Mouse (Mus musculus) kidney, postnatal 0 days (tissue): Measurements from ENCODE around the gene Ccdc126. TPM values are rescaled to one million over a fixed set of nuclear protein-coding genes. Genes with fewer than 3 reads are reported as not detected.

ENCODE experiments used
- ATAC-seq: fragments of 200-750 bp; cut with Nextera tagmentation; replicated peaks from 2 replicates; pipeline ENCODE4 v1.8.0; 2017; ENCODE audit warnings: low read depth, moderate number of reproducible peaks, moderate TSS enrichment, moderate library complexity; ENCODE audit not compliant: low FRiP score
- DNase-seq: peaks from one replicate; pipeline ENCODE4 v3.0.0-alpha.2; 2016; ENCODE audit warnings: low spot score
- H3K27ac ChIP-seq: fragments of 300-500 bp; sonication (generic); 2 replicates; pipeline ENCODE4 v1.5.1; 2014; ENCODE audit warnings: mild to moderate bottlenecking
- H3K27me3 ChIP-seq: fragments of 300-500 bp; sonication (generic); 2 replicates; pipeline ENCODE4 v1.6.1; 2014; ENCODE audit warnings: low read length, mixed read lengths; ENCODE audit not compliant: insufficient read depth
- H3K36me3 ChIP-seq: fragments of 300-500 bp; sonication (generic); 2 replicates; pipeline ENCODE4 v1.6.1; 2014; ENCODE audit warnings: low read length, mixed read lengths; ENCODE audit not compliant: insufficient read depth
- H3K4me1 ChIP-seq: fragments of 300-500 bp; sonication (generic); replicated peaks from 2 replicates; pipeline ENCODE4 v1.6.1; 2014; ENCODE audit warnings: antibody characterized with exemption, low read length, mixed read lengths; ENCODE audit not compliant: insufficient read depth
- H3K4me2 ChIP-seq: fragments of 300-500 bp; sonication (generic); 2 replicates; pipeline ENCODE4 v1.6.1; 2014; ENCODE audit warnings: mild to moderate bottlenecking, low read length, moderate library complexity, mixed read lengths
- H3K4me3 ChIP-seq: fragments of 300-500 bp; sonication (generic); replicated peaks from 2 replicates; pipeline ENCODE4 v1.5.1; 2014; ENCODE audit warnings: low read depth, low read length
- H3K9ac ChIP-seq: fragments of 300-500 bp; sonication (generic); 2 replicates; pipeline ENCODE4 v1.6.1; 2014; ENCODE audit warnings: low read depth, low read length
- H3K9me3 ChIP-seq: fragments of 300-500 bp; sonication (generic); replicated peaks from 2 replicates; pipeline ENCODE4 v1.6.1; 2016; ENCODE audit warnings: low read length, inconsistent platforms, mixed read lengths
- CTCF ChIP-seq: IDR thresholded peaks from 2 replicates; pipeline ENCODE4 v1.5.1; 2016; ENCODE audit warnings: antibody characterized with exemption, low read depth, mild to moderate bottlenecking, moderate library complexity
- WGBS: fragments of 180-500 bp; shearing (Covaris S2); extraction: QIAGEN DNeasy Blood & Tissue Kit; methylation state at CpG from one replicate; pipeline ENCODE4 v1.1.7; 2014; 5-methylcytosine and 5-hydroxymethylcytosine counted together
- polyA plus RNA-seq: library from polyadenylated mRNA; unstranded; fragments of >200 nt; fragmentation: Nextera tagmentation; extraction: Ambion mirVana; gene quantifications from 2 replicates; pipeline ENCODE4 v1.2.1, GENCODE M21; 2015

Ccdc126 gene
- polyA plus RNA-seq, 1 experiment from 2014 or later, result 16.4 TPM

- Histone ChIP-seq H3K27me3 (no peaks in the 10 kb centered on the region), H3K9ac (no peak overlapping the region), H3K27ac (no peak overlapping the region), H3K9me3 (no peaks in the 10 kb centered on the region), H3K4me1 (0 out of 2 replicates have a peak, but pooled peaks cover 2% of the 10 kb centered on the region), H3K4me2 (no peak overlapping the region), H3K36me3 (no peaks in the 10 kb centered on the region), H3K4me3 (no peak overlapping the region)
- ATAC-seq, result no peak
- no peak for TF ChIP-seq CTCF
- DNase-seq, result no peak
- 30% methylated on average over 6 of the region's 6 CpGs for WGBS
Measured at GRCm38 (mm10) chr6:49339145-49339544, 20.1 kb downstream of the Ccdc126 start.

- DNase-seq (no peak), ATAC-seq (no peak)
- Histone ChIP-seq H3K36me3 (no peaks in the 10 kb centered on the region), H3K27ac (no peak overlapping the region), H3K9me3 (no peaks in the 10 kb centered on the region), H3K27me3 (no peaks in the 10 kb centered on the region), H3K4me2 (no peak overlapping the region), H3K4me3 (no peak overlapping the region), H3K4me1 (0 out of 2 replicates have a peak, but pooled peaks cover 3% of the 10 kb centered on the region), H3K9ac (no peak overlapping the region)
- TF ChIP-seq CTCF, result no peak
- WGBS, result 75% methylated on average over 14 of the region's 14 CpGs
Measured at GRCm38 (mm10) chr6:49343737-49344469, 24.8 kb downstream of the Ccdc126 start.

GRCm38 (mm10) chr6:49349826-49350225, 30.8 kb downstream of the Ccdc126 start:
- Histone ChIP-seq H3K9ac (no peak overlapping the region), H3K4me1 (no peaks in the 10 kb centered on the region), H3K4me3 (no peak overlapping the region), H3K27me3 (no peaks in the 10 kb centered on the region), H3K27ac (no peak overlapping the region), H3K36me3 (no peaks in the 10 kb centered on the region), H3K4me2 (no peak overlapping the region), H3K9me3 (no peaks in the 10 kb centered on the region)
- 85% methylated on average over 7 of the region's 7 CpGs for WGBS
- TF ChIP-seq CTCF, result no peak
- DNase-seq, result no peak
- ATAC-seq, result no peak

GRCm38 (mm10) chr6:49354613-49355012, 35.5 kb downstream of the Ccdc126 start:
- H3K4me1 ChIP-seq, result no peaks in the 10 kb centered on the region
- no peak for ATAC-seq
- no peak for DNase-seq
- H3K27me3 ChIP-seq, result no peaks in the 10 kb centered on the region
- H3K9me3 ChIP-seq, result no peaks in the 10 kb centered on the region
- no peaks in the 10 kb centered on the region for H3K36me3 ChIP-seq
- H3K9ac ChIP-seq, result no peak overlapping the region
- no peak overlapping the region for H3K4me2 ChIP-seq
- 90% methylated on average over 3 of the region's 3 CpGs for WGBS
- no peak overlapping the region for H3K27ac ChIP-seq
- H3K4me3 ChIP-seq, result no peak overlapping the region
- TF ChIP-seq CTCF, result no peak

- no peak for ATAC-seq
- TF ChIP-seq CTCF, result no peak
Measured at GRCm38 (mm10) chr6:49355171-49355570, 36.1 kb downstream of the Ccdc126 start.

GRCm38 (mm10) chr6:49360420-49360819, 41.3 kb downstream of the Ccdc126 start:
- TF ChIP-seq CTCF, result peak; percentile 54
- no peak for ATAC-seq
- Histone ChIP-seq H3K36me3 (no peaks in the 10 kb centered on the region), H3K4me1 (no peaks in the 10 kb centered on the region), H3K9ac (no peak overlapping the region), H3K4me3 (no peak overlapping the region), H3K27me3 (no peaks in the 10 kb centered on the region), H3K4me2 (no peak overlapping the region), H3K9me3 (no peaks in the 10 kb centered on the region), H3K27ac (no peak overlapping the region)
- DNase-seq, result peak; percentile 54

More at GRCm38 (mm10) chr6:49355171-49355570, 36.1 kb downstream of the Ccdc126 start:
- Histone ChIP-seq H3K27me3 (no peaks in the 10 kb centered on the region), H3K36me3 (no peaks in the 10 kb centered on the region), H3K27ac (no peak overlapping the region), H3K4me2 (no peak overlapping the region), H3K9ac (no peak overlapping the region), H3K4me1 (no peaks in the 10 kb centered on the region), H3K4me3 (no peak overlapping the region), H3K9me3 (no peaks in the 10 kb centered on the region)
- DNase-seq, result no peak
- 75% methylated on average over 4 of the region's 4 CpGs for WGBS
